Mouse (Mus musculus): ENCODE data around the gene Hspb9.

GRCm38 (mm10) chr11:100690389-100690788, 23.3 kb upstream of the Hspb9 start:
- no peak for TF ChIP-seq POLR2A (IDR thresholded peaks at IDR 0.05; ENCODE audit: borderline replicate concordance, insufficient read depth, low read length)
- no peak for TF ChIP-seq CTCF (IDR thresholded peaks at IDR 0.05; ENCODE audit: borderline replicate concordance, insufficient read depth, low read depth, low read length)

Measured in cerebellum, adult 2 months (tissue).